Mouse (Mus musculus) kidney, adult 2 months (tissue): ENCODE measurements around the gene Pml. TPM values are rescaled to one million over a fixed set of nuclear protein-coding genes. Genes with fewer than 3 reads are reported as not detected.

Source experiments
- DNase-seq: peaks from one replicate; pipeline ENCODE4 v3.0.0; 2021
- H3K27ac ChIP-seq: fragments of 200-500 bp; 2 replicates; pipeline ENCODE4 v1.5.1; 2012; ENCODE audit warnings: low read depth, low read length, control low read depth, inconsistent platforms; ENCODE audit not compliant: insufficient read depth
- H3K27me3 ChIP-seq: fragments of 200-500 bp; replicated peaks from 2 replicates; pipeline ENCODE4 v1.6.1; 2012; ENCODE audit warnings: mild to moderate bottlenecking, moderate library complexity, low read length, inconsistent platforms; ENCODE audit not compliant: control insufficient read depth, insufficient read depth
- H3K36me3 ChIP-seq: fragments of 200-500 bp; 2 replicates; pipeline ENCODE4 v1.6.1; 2012; ENCODE audit warnings: mild to moderate bottlenecking, moderate library complexity, low read length, inconsistent platforms; ENCODE audit not compliant: control insufficient read depth, insufficient read depth
- H3K4me1 ChIP-seq: fragments of 200-500 bp; 2 replicates; pipeline ENCODE4 v1.6.1; 2011; ENCODE audit warnings: low read length; ENCODE audit not compliant: control insufficient read depth, insufficient read depth
- H3K4me3 ChIP-seq: fragments of 200-500 bp; 2 replicates; pipeline ENCODE4 v1.5.1; 2011; ENCODE audit warnings: mild to moderate bottlenecking, low read depth, low read length, control low read depth; ENCODE audit not compliant: insufficient read depth
- CTCF ChIP-seq: fragments of 200-500 bp; conservative IDR thresholded peaks from 2 replicates; pipeline ENCODE4 v1.5.1; 2011; ENCODE audit warnings: low read depth, mild to moderate bottlenecking, control low read depth, low read length, moderate library complexity, mixed read lengths; ENCODE audit not compliant: insufficient read depth, insufficient read length
- POLR2A ChIP-seq: fragments of 200-500 bp; IDR thresholded peaks from one replicate; pipeline ENCODE4 v1.6.1; 2011; ENCODE audit warnings: low read depth, low read length, control low read depth
- WGBS: fragments of 180-500 bp; shearing (Covaris S2); methylation state at CpG from one replicate; pipeline ENCODE4 v1.1.7; 2018; 5-methylcytosine and 5-hydroxymethylcytosine counted together
- polyA plus RNA-seq: library from polyadenylated mRNA; depleted of rRNA; stranded (reverse); fragments of >200 nt; gene quantifications from 2 replicates; pipeline ENCODE4 v1.2.3, GENCODE M21; 2012

Gene Pml
- polyA plus RNA-seq, 1 experiment = 27.6 TPM

DNA sequence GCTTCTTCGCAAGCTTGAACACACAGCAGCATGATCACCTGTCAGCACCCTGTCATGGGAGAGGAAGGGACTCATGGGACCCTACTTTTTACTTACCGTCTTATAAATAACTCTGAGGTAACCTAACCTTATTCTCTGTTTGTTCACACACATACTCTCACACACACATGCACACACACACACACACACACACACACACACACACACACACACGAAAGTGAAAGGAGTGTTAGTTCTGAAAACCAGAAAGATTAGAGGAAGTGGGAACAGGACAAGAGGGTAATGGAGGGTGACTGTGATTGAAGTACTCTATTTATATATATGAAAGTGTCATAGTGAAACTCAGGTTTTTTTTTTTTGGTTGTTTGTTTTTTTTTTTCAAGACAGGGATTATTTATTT is 21.5 kb upstream of the Pml start:
- H3K27ac ChIP-seq = no peak overlapping the region
- no peak for DNase-seq
- no peak for TF ChIP-seq POLR2A
- no peak for TF ChIP-seq CTCF
- WGBS = 80% methylated on average over 3 of the region's 3 CpGs
- peaks cover 19% of the 10 kb centered on the region for H3K4me1 ChIP-seq
- H3K4me3 ChIP-seq = no peak overlapping the region
- no peaks in the 10 kb centered on the region for H3K27me3 ChIP-seq
- no peaks in the 10 kb centered on the region for H3K36me3 ChIP-seq

DNA sequence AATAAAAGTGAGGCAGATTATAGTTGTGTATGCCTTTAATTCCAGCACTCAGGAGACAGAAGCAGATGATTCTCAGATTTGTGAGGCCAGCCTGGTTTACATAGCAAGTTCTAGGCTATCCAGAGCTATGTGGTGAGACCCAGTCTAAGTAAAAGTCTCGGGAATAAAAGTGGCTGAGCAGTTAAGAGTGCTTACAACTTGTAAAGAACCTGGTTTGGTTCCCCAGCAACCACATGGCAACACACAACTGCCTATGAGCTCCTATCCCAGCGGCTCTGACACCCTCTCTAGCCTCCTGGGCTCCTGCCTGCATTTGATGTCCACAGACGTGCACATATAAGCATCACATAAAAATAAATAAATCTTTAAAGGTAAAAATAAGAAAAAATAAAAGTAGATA is 20.5 kb upstream of the Pml start:
- H3K27me3 ChIP-seq = no peaks in the 10 kb centered on the region
- H3K27ac ChIP-seq = no peak overlapping the region
- 71% methylated on average over 3 of the region's 3 CpGs for WGBS
- no peak for DNase-seq
- no peaks in the 10 kb centered on the region for H3K36me3 ChIP-seq
- TF ChIP-seq CTCF (no peak), POLR2A (no peak)
- H3K4me3 ChIP-seq = no peak overlapping the region
- H3K4me1 ChIP-seq = peaks cover 9% of the 10 kb centered on the region; the same call in 1 of the 2 replicates

DNA sequence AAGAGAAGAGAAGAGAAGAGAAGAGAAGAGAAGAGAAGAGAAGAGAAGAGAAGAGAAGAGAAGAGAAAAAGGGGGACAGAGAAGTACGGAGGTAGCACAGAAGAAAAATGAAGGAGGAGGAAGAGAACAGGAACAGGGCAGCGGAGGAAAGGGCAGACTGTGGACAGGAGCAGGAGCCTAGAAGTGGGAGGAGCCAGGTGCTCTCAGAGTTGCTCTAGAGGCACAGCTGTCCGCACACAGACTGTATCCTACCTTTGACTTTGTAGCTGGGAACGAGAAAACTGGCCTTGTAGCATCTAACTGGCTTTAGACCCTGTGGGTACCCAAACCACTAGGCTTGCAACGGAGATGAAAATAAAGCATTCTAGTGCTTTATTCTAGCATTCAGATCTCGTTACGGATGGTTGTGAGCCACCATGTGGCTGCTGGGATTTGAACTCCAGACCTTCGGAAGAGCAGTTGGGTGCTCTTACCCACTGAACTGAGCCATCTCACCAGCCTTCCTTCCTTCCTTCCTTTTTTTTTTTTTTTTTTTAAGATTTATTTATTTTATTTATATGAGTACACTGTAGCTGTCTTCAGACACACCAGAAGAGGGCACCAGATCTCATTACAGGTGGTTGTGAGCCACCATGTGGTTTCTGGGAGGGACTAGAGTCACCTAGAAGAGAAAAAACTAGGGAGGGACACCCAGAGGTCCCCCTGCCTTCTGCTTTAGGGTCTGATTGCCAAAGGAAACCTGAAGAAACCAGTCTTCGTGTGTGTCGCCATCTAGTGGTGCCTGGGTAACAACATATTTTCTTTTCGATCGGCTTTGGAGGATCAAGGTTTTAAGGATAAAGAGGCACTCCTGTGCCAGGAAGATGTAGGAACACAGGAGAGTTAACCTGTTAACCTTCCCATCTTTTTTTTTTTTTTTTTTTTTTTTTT is 19.1 kb upstream of the Pml start:
- no peaks in the 10 kb centered on the region for H3K36me3 ChIP-seq
- DNase-seq = peak; percentile 76
- no peak overlapping the region for H3K4me3 ChIP-seq
- peak; percentile 63 for TF ChIP-seq CTCF
- no peak for TF ChIP-seq POLR2A
- no peaks in the 10 kb centered on the region for H3K27me3 ChIP-seq
- no peak overlapping the region for H3K27ac ChIP-seq
- WGBS = 52% methylated on average over 12 of the region's 12 CpGs
- H3K4me1 ChIP-seq = peaks cover 8% of the 10 kb centered on the region; the same call in 1 of the 2 replicates

DNA sequence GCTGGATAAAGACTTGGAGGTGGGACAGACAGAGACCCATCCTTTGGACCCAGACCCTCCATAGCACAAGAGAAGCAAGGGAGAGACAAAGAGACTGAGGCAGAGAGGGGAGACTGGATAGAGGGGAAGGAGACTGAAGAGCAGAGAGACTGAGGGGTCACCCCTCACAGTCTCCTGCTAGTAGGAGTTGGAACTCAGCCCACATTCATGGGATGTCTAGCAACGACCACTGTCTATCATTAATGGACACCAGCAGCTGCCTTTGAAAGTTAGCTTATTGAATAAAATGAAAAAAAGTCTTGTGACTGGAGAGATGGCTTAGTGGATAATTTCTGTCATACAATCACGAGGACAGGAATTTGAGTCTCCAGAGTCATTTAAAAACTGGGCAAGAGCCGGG is 17.5 kb upstream of the Pml start:
- no peak overlapping the region for H3K4me3 ChIP-seq
- TF ChIP-seq POLR2A = no peak
- no peak for DNase-seq
- 63% methylated on average over 3 of the region's 3 CpGs for WGBS
- H3K36me3 ChIP-seq = no peaks in the 10 kb centered on the region
- H3K27me3 ChIP-seq = no peaks in the 10 kb centered on the region
- H3K4me1 ChIP-seq = 0 out of 2 replicates have a peak, but pooled peaks cover 3% of the 10 kb centered on the region
- peak overlapping the region; percentile 7; the same call in 1 of the 2 replicates for H3K27ac ChIP-seq

DNA sequence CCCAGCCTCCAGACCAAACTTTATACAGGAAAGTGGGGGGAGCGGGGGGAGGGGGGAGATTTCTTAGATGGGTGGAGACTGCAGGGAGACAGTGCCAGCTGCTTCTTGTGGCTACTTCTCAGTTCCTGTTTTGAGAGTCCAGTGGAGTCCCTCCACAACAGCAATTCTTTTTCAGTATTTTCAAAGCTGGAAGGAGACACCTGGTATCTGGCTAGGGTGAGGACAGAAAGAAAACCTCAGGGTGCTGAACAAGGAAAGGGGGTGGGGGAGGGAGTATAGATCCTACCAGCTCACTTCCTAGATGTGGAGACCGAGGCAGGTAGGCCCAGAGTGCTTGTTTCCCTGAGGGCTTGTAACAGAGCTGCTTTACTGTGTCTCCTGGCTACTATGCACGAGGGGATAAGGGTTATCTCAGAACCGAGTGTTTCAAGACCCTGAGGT is 17.0 kb upstream of the Pml start:
- no peaks in the 10 kb centered on the region for H3K27me3 ChIP-seq
- H3K27ac ChIP-seq = peak overlapping the region; percentile 19; the same call in 1 of the 2 replicates
- H3K36me3 ChIP-seq = no peaks in the 10 kb centered on the region
- H3K4me3 ChIP-seq = no peak overlapping the region
- 38% methylated on average over 4 of the region's 4 CpGs for whole genome bisulfite sequencing
- DNase-seq = peak; percentile 44
- TF ChIP-seq POLR2A = no peak
- no peak for TF ChIP-seq CTCF
- no peaks in the 10 kb centered on the region for H3K4me1 ChIP-seq

DNA sequence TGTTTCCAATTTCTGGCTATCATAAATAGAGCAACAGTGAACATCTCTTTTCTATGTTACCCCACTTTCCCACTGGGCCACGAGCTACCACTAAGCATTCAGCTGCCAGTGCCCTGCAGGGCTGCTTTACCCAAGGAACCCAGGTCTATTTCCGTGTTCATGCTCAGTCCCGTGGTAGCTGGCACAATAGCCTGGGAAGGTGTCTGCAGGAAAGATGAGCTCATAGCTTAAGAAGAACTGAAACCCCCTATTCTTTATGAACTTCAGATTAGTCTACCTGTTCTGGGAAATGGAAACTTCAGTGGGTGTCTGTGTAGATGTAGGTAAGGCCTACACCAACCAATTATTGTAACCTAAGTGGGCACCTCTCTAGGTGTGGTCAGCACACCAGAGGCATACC is 15.8 kb upstream of the Pml start:
- 71% methylated on average over 3 of the region's 3 CpGs for WGBS
- no peak for TF ChIP-seq CTCF
- no peak for TF ChIP-seq POLR2A
- no peak for DNase-seq
- Histone ChIP-seq H3K4me3 (no peak overlapping the region), H3K27ac (no peak overlapping the region), H3K36me3 (no peaks in the 10 kb centered on the region), H3K27me3 (no peaks in the 10 kb centered on the region), H3K4me1 (no peaks in the 10 kb centered on the region)

DNA sequence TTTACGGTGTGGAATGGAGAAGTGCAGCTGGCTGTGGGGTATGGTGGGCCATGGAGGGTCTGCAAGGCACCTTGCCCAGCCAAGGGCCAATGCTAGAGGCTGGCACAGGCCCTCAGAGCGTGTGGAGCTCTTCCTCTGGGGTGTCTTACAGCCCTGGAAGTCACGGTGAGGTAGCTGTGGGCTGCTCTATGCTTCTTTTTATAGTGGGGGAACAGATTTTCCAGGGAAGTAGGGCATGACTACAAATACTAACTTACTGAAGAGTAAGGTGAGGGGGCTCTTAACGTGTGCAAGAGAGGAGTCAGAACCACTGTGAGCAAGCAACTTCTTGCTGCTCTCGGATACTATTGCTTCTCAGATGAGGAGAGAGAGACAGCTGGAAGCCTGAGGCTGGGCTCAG is 12.9 kb upstream of the Pml start:
- DNase-seq = no peak
- 95% methylated on average over 5 of the region's 5 CpGs for WGBS
- no peaks in the 10 kb centered on the region for H3K36me3 ChIP-seq
- H3K4me1 ChIP-seq = no peaks in the 10 kb centered on the region
- no peak for TF ChIP-seq POLR2A
- TF ChIP-seq CTCF = no peak
- H3K27me3 ChIP-seq = no peaks in the 10 kb centered on the region
- no peak overlapping the region for H3K27ac ChIP-seq
- H3K4me3 ChIP-seq = no peak overlapping the region
